Mouse (Mus musculus) midbrain, embryonic 13.5 days (tissue): ENCODE data around the gene Atp10b. TPM values are rescaled to one million over a fixed set of nuclear protein-coding genes. Genes with fewer than 3 reads are reported as not detected.

Experiments
- ATAC-seq: fragments of 200-750 bp; cut with Nextera tagmentation; 2 replicates; pipeline ENCODE4 v1.8.0; 2017; ENCODE audit warnings: mild to moderate bottlenecking, moderate TSS enrichment, moderate library complexity
- H3K27ac ChIP-seq: fragments of 300-500 bp; sonication (generic); 2 replicates; pipeline ENCODE4 v1.5.1; 2015; ENCODE audit warnings: inconsistent platforms, mild to moderate bottlenecking, moderate library complexity
- H3K27me3 ChIP-seq: fragments of 300-500 bp; sonication (generic); 2 replicates; pipeline ENCODE4 v1.6.1; 2015; ENCODE audit warnings: mild to moderate bottlenecking, inconsistent platforms
- H3K36me3 ChIP-seq: fragments of 300-500 bp; sonication (generic); 2 replicates; pipeline ENCODE4 v1.6.1; 2015; ENCODE audit warnings: mild to moderate bottlenecking, inconsistent platforms
- H3K4me1 ChIP-seq: fragments of 300-500 bp; sonication (generic); replicated peaks from 2 replicates; pipeline ENCODE4 v1.6.1; 2015; ENCODE audit warnings: inconsistent platforms
- H3K4me2 ChIP-seq: fragments of 300-500 bp; sonication (generic); replicated peaks from 2 replicates; pipeline ENCODE4 v1.6.1; 2015; ENCODE audit warnings: moderate library complexity, mild to moderate bottlenecking, inconsistent platforms
- H3K4me3 ChIP-seq: fragments of 300-500 bp; sonication (generic); replicated peaks from 2 replicates; pipeline ENCODE4 v1.5.1; 2015; ENCODE audit warnings: mild to moderate bottlenecking, inconsistent platforms
- H3K9ac ChIP-seq: fragments of 300-500 bp; sonication (generic); replicated peaks from 2 replicates; pipeline ENCODE4 v1.6.1; 2015; ENCODE audit warnings: mild to moderate bottlenecking, inconsistent platforms
- H3K9me3 ChIP-seq: fragments of 300-500 bp; sonication (generic); 2 replicates; pipeline ENCODE4 v1.6.1; 2016; ENCODE audit warnings: mild to moderate bottlenecking, inconsistent platforms
- WGBS: fragments of 180-500 bp; shearing (Covaris S2); methylation state at CpG from one replicate; pipeline ENCODE4 v1.1.7; 2015; 5-methylcytosine and 5-hydroxymethylcytosine counted together
- polyA plus RNA-seq: library from polyadenylated mRNA; unstranded; fragments of >200 nt; fragmentation: Nextera tagmentation; extraction: Ambion mirVana; gene quantifications from 2 replicates; pipeline ENCODE4 v1.2.1, GENCODE M21; 2015

Gene Atp10b
- polyA plus RNA-seq, 1 experiment from 2014 or later = 0.08 TPM

GRCm38 (mm10) chr11:43213134-43213533 lies 63.5 kb downstream of the Atp10b start:
- WGBS = 40% methylated on average over 1 of the region's 1 CpGs
- Histone ChIP-seq H3K27ac (no peak overlapping the region), H3K36me3 (no peaks in the 10 kb centered on the region), H3K4me2 (no peak overlapping the region), H3K27me3 (no peaks in the 10 kb centered on the region), H3K4me1 (no peaks in the 10 kb centered on the region), H3K9me3 (no peaks in the 10 kb centered on the region), H3K4me3 (no peak overlapping the region), H3K9ac (no peak overlapping the region)
- no peak for ATAC-seq

DNA sequence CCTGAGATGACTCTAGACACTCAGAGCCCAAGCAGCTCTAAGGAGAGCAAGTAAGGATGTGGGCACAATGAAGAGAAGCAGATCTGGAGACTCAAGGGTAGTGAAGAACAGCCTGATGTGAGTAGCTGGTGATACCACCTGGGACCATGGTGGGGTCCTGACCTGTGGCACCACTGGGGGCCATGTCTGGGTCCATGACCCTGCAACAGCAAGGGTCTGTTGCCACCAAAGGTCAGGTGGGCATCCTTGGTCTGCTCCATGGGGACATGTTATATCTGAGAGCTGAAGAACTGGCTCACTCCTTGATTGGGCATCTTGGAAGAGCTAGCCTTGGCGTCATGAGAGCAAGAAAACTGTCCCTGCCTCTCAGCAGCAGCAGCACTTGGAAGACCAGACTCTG lies 64.1 kb downstream of the Atp10b start:
- Histone ChIP-seq H3K9me3 (no peaks in the 10 kb centered on the region), H3K27ac (no peak overlapping the region), H3K4me3 (no peak overlapping the region), H3K27me3 (no peaks in the 10 kb centered on the region), H3K36me3 (no peaks in the 10 kb centered on the region), H3K9ac (no peak overlapping the region), H3K4me1 (no peaks in the 10 kb centered on the region), H3K4me2 (no peak overlapping the region)
- ATAC-seq = no peak
- 81% methylated on average over 1 of the region's 1 CpGs for WGBS

- H3K4me3 ChIP-seq = no peak overlapping the region
- no peak overlapping the region for H3K9ac ChIP-seq
- no peaks in the 10 kb centered on the region for H3K9me3 ChIP-seq
- H3K4me2 ChIP-seq = no peak overlapping the region
- no peaks in the 10 kb centered on the region for H3K27me3 ChIP-seq
- no peak overlapping the region for H3K27ac ChIP-seq
- H3K4me1 ChIP-seq = no peaks in the 10 kb centered on the region
- 46% methylated on average over 4 of the region's 4 CpGs for WGBS
- no peaks in the 10 kb centered on the region for H3K36me3 ChIP-seq
- peak; percentile 87 for ATAC-seq
Observed at GRCm38 (mm10) chr11:43217021-43217420, 67.3 kb downstream of the Atp10b start.

GRCm38 (mm10) chr11:43230231-43230630 lies 80.6 kb downstream of the Atp10b start:
- Histone ChIP-seq H3K27me3 (no peaks in the 10 kb centered on the region), H3K27ac (no peak overlapping the region), H3K4me2 (no peak overlapping the region), H3K9ac (no peak overlapping the region), H3K4me1 (0 out of 2 replicates have a peak, but pooled peaks cover 4% of the 10 kb centered on the region), H3K4me3 (no peak overlapping the region), H3K36me3 (no peaks in the 10 kb centered on the region), H3K9me3 (no peaks in the 10 kb centered on the region)
- WGBS = 98% methylated on average over 6 of the region's 6 CpGs
- ATAC-seq = no peak

DNA sequence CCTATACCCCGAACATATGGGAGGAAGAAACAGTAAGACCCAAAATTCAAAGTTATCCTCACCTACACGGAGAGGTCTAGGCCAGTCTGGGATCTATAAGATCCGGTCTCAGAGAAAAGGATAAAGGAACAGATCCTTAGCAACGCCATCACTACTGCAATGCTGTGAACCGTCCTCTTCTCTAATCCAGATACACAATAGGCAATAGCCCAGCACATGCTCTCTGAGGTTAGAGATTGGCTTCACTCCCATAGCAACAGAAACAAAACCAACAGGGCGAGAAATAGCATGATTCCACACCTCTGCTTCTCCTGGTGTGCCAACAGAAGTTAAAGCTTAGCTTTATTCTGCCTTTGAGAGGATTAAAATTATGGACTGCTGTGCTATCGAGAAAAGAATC lies 82.4 kb downstream of the Atp10b start:
- Histone ChIP-seq H3K9ac (no peak overlapping the region), H3K36me3 (no peaks in the 10 kb centered on the region), H3K4me2 (no peak overlapping the region), H3K9me3 (no peaks in the 10 kb centered on the region), H3K4me1 (0 out of 2 replicates have a peak, but pooled peaks cover 9% of the 10 kb centered on the region), H3K27ac (no peak overlapping the region), H3K27me3 (no peaks in the 10 kb centered on the region), H3K4me3 (no peak overlapping the region)
- 23% methylated on average over 7 of the region's 7 CpGs for whole genome bisulfite sequencing
- peak; percentile 80 for ATAC-seq

DNA sequence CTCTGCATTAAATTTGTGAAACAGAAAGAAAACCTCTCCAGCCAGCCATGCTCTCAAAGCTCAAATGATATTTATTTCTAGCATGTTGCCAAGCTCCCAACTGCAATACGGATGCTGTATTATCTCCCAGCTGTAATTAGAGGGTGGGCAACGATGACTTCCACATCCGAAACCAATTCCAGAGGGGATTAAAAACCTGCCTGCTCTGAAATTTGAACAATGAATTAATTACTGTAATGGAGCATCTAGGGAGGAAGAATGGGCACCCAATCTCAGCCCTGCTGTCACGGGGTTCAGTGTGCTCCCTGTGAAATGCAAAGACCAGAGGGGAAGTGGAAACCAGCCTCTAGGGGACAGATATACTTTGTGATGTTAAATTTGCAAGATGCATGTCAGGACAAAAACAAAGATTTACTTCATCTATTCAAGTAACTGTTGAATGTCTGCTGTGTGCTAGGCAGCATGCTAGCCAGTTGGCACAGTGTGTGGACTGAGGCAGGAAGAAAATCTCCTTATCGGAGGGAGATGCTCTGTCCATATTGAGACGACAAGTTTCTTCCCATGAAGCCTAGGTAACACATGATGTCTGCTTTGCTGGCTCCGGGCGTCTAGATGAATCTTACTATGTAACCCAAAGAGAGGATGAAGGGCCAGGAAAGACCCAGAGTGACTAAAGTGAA lies 86.8 kb downstream of the Atp10b start:
- no peaks in the 10 kb centered on the region for H3K27me3 ChIP-seq
- no peak overlapping the region for H3K4me3 ChIP-seq
- H3K9me3 ChIP-seq = no peaks in the 10 kb centered on the region
- WGBS = 60% methylated on average over 8 of the region's 8 CpGs
- no peak overlapping the region for H3K27ac ChIP-seq
- no peak for ATAC-seq
- no peak overlapping the region for H3K9ac ChIP-seq
- H3K36me3 ChIP-seq = no peaks in the 10 kb centered on the region
- no peak overlapping the region for H3K4me2 ChIP-seq
- 0 out of 2 replicates have a peak, but pooled peaks cover 9% of the 10 kb centered on the region for H3K4me1 ChIP-seq

DNA sequence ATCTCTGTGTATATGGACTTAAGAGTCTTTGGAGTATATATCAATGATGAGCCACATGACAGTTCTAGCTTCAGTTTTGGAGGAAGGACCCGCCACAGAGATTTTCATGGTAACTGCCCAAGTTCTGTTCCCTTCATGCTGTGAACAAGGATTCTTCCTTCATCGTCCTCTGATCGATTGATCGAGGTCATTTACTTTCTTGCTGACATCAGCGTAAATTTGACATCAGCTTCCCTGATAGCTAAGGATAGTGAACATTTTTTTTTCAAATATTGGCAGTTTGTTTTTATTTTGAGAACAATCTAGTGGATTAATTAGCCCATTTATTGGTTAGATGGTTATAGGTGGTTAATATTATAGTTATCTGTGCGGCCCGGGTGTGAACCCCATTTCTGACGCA lies 90.1 kb downstream of the Atp10b start:
- H3K9ac ChIP-seq = no peak overlapping the region

DNA sequence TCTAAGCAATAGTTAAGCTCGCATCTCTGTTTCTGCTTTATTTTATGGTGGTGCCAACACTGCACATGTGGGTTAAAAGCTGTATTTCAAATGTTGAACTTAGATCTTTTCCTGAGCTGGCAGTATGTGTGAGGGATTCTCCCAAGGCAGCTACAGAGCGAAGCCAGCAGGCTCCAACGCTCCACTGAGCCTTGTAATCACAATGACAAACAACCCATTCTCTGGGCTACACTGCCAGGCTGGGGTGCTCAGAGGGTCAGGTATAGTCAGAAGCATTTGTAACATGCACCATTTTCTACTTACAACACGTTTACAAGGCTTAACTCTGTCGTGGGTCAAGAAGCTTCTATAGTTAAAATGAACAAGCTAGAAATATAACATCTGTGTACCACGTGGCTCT lies 103.4 kb downstream of the Atp10b start:
- no peak overlapping the region for H3K4me2 ChIP-seq
- H3K9ac ChIP-seq = no peak overlapping the region
- 41% methylated on average over 6 of the region's 6 CpGs for WGBS

More for the DNA sequence above, 90.1 kb downstream of the Atp10b start:
- Histone ChIP-seq H3K36me3 (no peaks in the 10 kb centered on the region), H3K4me1 (0 out of 2 replicates have a peak, but pooled peaks cover 6% of the 10 kb centered on the region), H3K27me3 (no peaks in the 10 kb centered on the region), H3K4me3 (no peak overlapping the region), H3K4me2 (no peak overlapping the region), H3K27ac (no peak overlapping the region), H3K9me3 (no peaks in the 10 kb centered on the region)
- no peak for ATAC-seq
- WGBS = 86% methylated on average over 8 of the region's 8 CpGs

GRCm38 (mm10) chr11:43255262-43255661 lies 105.6 kb downstream of the Atp10b start:
- Histone ChIP-seq H3K4me1 (no peaks in the 10 kb centered on the region), H3K36me3 (no peaks in the 10 kb centered on the region), H3K9me3 (no peaks in the 10 kb centered on the region), H3K27me3 (no peaks in the 10 kb centered on the region), H3K4me2 (no peak overlapping the region), H3K27ac (no peak overlapping the region), H3K4me3 (no peak overlapping the region), H3K9ac (no peak overlapping the region)
- no peak for ATAC-seq
- 82% methylated on average over 4 of the region's 4 CpGs for WGBS

More for the DNA sequence above, 103.4 kb downstream of the Atp10b start:
- Histone ChIP-seq H3K27ac (no peak overlapping the region), H3K4me3 (no peak overlapping the region), H3K27me3 (no peaks in the 10 kb centered on the region), H3K36me3 (no peaks in the 10 kb centered on the region), H3K4me1 (no peaks in the 10 kb centered on the region), H3K9me3 (no peaks in the 10 kb centered on the region)
- no peak for ATAC-seq

GRCm38 (mm10) chr11:43257291-43257690 lies 107.6 kb downstream of the Atp10b start:
- WGBS = 70% methylated on average over 3 of the region's 3 CpGs
- Histone ChIP-seq H3K4me2 (no peak overlapping the region), H3K9me3 (no peaks in the 10 kb centered on the region), H3K27ac (no peak overlapping the region), H3K9ac (no peak overlapping the region), H3K4me1 (no peaks in the 10 kb centered on the region), H3K4me3 (no peak overlapping the region), H3K36me3 (no peaks in the 10 kb centered on the region), H3K27me3 (no peaks in the 10 kb centered on the region)
- no peak for ATAC-seq

DNA sequence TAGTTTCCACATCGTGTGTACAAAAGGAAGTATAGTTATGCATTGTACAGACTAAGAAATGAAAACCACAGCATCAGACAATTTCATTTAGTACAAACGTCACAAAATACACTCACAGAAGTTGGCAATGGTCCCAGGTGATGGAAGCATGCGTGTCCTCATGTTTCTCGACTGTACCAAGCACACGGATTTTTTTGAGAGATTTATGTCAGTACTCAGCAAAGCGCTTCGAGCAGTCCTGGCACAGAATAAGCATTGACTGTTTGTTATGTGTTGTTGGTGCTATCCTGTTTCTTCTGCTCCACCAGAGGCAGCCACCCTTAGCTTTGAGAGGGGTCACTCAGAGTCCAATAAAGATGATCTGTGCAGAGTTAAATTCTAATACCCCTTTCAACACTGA lies 108.1 kb downstream of the Atp10b start:
- Histone ChIP-seq H3K4me1 (no peaks in the 10 kb centered on the region), H3K36me3 (no peaks in the 10 kb centered on the region), H3K4me3 (no peak overlapping the region), H3K27me3 (no peaks in the 10 kb centered on the region), H3K4me2 (no peak overlapping the region), H3K27ac (no peak overlapping the region), H3K9me3 (no peaks in the 10 kb centered on the region), H3K9ac (no peak overlapping the region)
- no peak for ATAC-seq
- 89% methylated on average over 7 of the region's 7 CpGs for WGBS

DNA sequence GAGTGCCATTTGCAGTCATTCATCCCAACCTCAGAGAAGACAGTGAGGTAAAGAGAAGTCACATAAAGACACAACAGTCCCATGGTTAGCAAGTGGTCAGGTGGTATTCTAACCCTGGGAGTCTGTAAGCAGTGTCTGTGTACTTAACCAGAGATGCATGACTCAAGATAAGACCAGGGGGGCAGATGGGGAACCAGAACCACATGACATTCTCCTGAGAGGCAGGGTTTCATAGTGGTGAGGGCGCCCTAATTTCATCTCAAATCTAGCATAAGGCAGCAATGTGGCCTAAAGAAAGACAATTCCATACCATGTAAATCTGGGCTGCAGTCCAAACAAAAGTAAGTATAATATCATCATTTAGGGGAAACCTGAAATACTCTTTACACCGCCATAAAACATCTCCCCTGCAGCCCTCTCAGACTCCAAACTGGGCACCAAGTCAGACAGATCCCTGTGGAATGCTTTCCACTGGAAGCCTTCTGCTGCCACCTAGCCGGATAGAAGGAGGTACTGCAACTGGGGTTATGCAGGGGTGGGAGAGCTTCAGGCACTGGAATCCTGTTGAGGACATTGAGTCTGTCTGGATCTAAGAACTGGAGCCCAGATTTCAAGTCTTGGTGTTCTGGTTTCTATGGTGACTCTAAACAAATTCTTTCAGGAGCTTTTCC lies 114.0 kb downstream of the Atp10b start:
- Histone ChIP-seq H3K27ac (no peak overlapping the region), H3K27me3 (no peaks in the 10 kb centered on the region), H3K9me3 (no peaks in the 10 kb centered on the region), H3K4me3 (no peak overlapping the region), H3K4me2 (no peak overlapping the region), H3K9ac (no peak overlapping the region), H3K4me1 (no peaks in the 10 kb centered on the region), H3K36me3 (no peaks in the 10 kb centered on the region)
- ATAC-seq = peak; percentile 71
- WGBS = 47% methylated on average over 3 of the region's 3 CpGs
